Comparison of ENCODE assay signal across 9 mouse cellular contexts in the genomic region with DNA sequence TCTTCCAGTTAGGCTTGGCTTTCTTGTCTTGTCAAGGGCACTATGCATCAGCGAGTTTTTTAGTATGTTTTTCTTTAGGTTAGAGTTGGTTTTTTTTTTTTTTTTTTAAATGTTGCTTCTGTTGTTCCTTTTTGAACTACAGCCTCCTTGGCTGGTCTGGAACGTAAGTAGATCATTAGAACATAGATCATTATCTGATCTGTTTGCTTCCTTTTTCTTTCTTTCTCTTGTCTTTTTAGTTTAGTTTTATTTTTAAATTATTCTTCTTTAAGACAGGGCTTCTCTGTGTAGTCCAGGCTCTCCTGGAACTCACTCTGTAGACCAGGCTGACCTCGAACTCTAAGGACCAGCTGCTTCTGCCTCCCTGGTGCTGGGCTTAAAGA. TPM values are rescaled to one million over a fixed set of nuclear protein-coding genes. Genes with fewer than 3 reads are reported as not detected.
DNase-seq lines count a peak whose midpoint lies in the region; ATAC-seq and TF ChIP-seq lines count a peak whose summit lies in the region.
"Had no signal": no experiment of that assay in that cellular context is flagged by ENCODE, and none has a peak within 500 bp of the region (broad histone marks: within the 10 kb centered on the region; RNA-seq: fewer than 3 reads in every experiment).

No protein-coding gene starts in this region.

- H3K27me3 ChIP-seq in heart, embryonic 12.5 days (replicated peaks), result no peaks in the 10 kb centered on the region
- no peaks in the 10 kb centered on the region; the same call in 1 of the 2 replicates for H3K27me3 ChIP-seq in ES-Bruce4 (ENCODE audit: control insufficient read depth, insufficient read depth, low read length, poor library complexity, severe bottlenecking)
- H3K27me3 ChIP-seq in hindbrain, embryonic 10.5 days (ENCODE audit: insufficient read depth, poor library complexity, severe bottlenecking), result no peaks in the 10 kb centered on the region
- H3K27me3 ChIP-seq in liver, postnatal 0 days (ENCODE audit: insufficient read depth, low read length), result no peaks in the 10 kb centered on the region

- H3K4me1 ChIP-seq in heart, embryonic 12.5 days (replicated peaks), result peaks cover 27% of the 10 kb centered on the region
- no peaks in the 10 kb centered on the region for H3K4me1 ChIP-seq in ES-Bruce4 (ENCODE audit: control insufficient read depth, insufficient read depth, low read length)
- peaks cover 48% of the 10 kb centered on the region for H3K4me1 ChIP-seq in hindbrain, embryonic 10.5 days (replicated peaks)
- peaks cover 20% of the 10 kb centered on the region for H3K4me1 ChIP-seq in liver, postnatal 0 days (ENCODE audit: insufficient read depth)

- no peak overlapping the region for H3K27ac ChIP-seq in heart, embryonic 12.5 days (ENCODE audit: poor library complexity, severe bottlenecking)
- no peak overlapping the region for H3K27ac ChIP-seq in ES-Bruce4 (ENCODE audit: insufficient read depth, low read length)
- peak overlapping the region; percentile 97; the same call in 1 of the 2 replicates for H3K27ac ChIP-seq in hindbrain, embryonic 10.5 days
- H3K27ac ChIP-seq in liver, postnatal 0 days (ENCODE audit: low read depth), result peak overlapping the region; percentile 91; the same call in 1 of the 2 replicates

- peak overlapping the region; percentile 85 for H3K4me2 ChIP-seq in heart, embryonic 12.5 days
- H3K4me2 ChIP-seq in liver, postnatal 0 days (ENCODE audit: low read depth, low read length), result peak overlapping the region; percentile 92

- no peak for ATAC-seq in heart, embryonic 12.5 days (ENCODE audit: insufficient number of reproducible peaks, low FRiP score)
- no peak for ATAC-seq in liver, postnatal 0 days

- TF ChIP-seq EP300 in ES-Bruce4 (IDR thresholded peaks at IDR 0.05; ENCODE audit: insufficient read depth, low read depth, low read length), result no peak
- no peak for TF ChIP-seq EP300 in liver, postnatal 0 days (IDR thresholded peaks at IDR 0.05; ENCODE audit: low read depth)

- TF ChIP-seq POLR2A in ES-Bruce4 (IDR thresholded peaks at IDR 0.05; ENCODE audit: insufficient read depth, low read length), result no peak

- peak overlapping the region; percentile 95 for H3K4me3 ChIP-seq in heart, embryonic 12.5 days
- peak overlapping the region; percentile 54 for H3K4me3 ChIP-seq in ES-Bruce4 (ENCODE audit: low read depth, low read length)
- H3K4me3 ChIP-seq in hindbrain, embryonic 10.5 days, result peak overlapping the region; percentile 97
- H3K4me3 ChIP-seq in liver, postnatal 0 days (ENCODE audit: low read depth, low read length), result peak overlapping the region; percentile 85

- no peak for DNase-seq in heart, postnatal 36 days
- DNase-seq in hindbrain, embryonic 10.5 days (ENCODE audit: low spot score), result no peak
- no peak for DNase-seq in liver, postnatal 0 days
- DNase-seq in gastrocnemius, postnatal 14 days, result no peak
- no peak for DNase-seq in gastrocnemius, postnatal 25 days
- no peak for DNase-seq in kidney, postnatal 10 days
- DNase-seq: thymus, postnatal 36 days had no signal

- H3K9me3 ChIP-seq in heart, embryonic 12.5 days (replicated peaks), result no peaks in the 10 kb centered on the region
- no peaks in the 10 kb centered on the region for H3K9me3 ChIP-seq in ES-Bruce4 (replicated peaks; ENCODE audit: control insufficient read depth, insufficient read depth, low read length, poor library complexity, severe bottlenecking)
- no peaks in the 10 kb centered on the region for H3K9me3 ChIP-seq in hindbrain, embryonic 10.5 days
- H3K9me3 ChIP-seq in liver, postnatal 0 days (ENCODE audit: low read length), result no peaks in the 10 kb centered on the region

- H3K9ac ChIP-seq in heart, embryonic 12.5 days, result no peak overlapping the region
- peak overlapping the region; percentile 89 for H3K9ac ChIP-seq in ES-Bruce4 (ENCODE audit: low read depth, poor library complexity, severe bottlenecking)
- H3K9ac ChIP-seq in liver, postnatal 0 days (replicated peaks), result peak overlapping the region; percentile 86

- 39% methylated on average over 3 of the region's 3 CpGs for WGBS in heart, embryonic 12.5 days
- 55% methylated on average over 3 of the region's 3 CpGs for WGBS in hindbrain, embryonic 10.5 days
- 30% methylated on average over 3 of the region's 3 CpGs for WGBS in liver, postnatal 0 days (ENCODE audit: insufficient replicate concordance)

- peaks cover 2% of the 10 kb centered on the region; the same call in 1 of the 2 replicates for H3K36me3 ChIP-seq in heart, embryonic 12.5 days
- peaks cover 19% of the 10 kb centered on the region for H3K36me3 ChIP-seq in ES-Bruce4 (ENCODE audit: control insufficient read depth, insufficient read depth, low read length, poor library complexity, severe bottlenecking)
- peaks cover 9% of the 10 kb centered on the region for H3K36me3 ChIP-seq in hindbrain, embryonic 10.5 days
- H3K36me3 ChIP-seq in liver, postnatal 0 days (replicated peaks; ENCODE audit: insufficient read depth, low read length), result peaks cover 2% of the 10 kb centered on the region; the same call in 1 of the 2 replicates

- intact Hi-C loops in heart, postnatal 36 days (cut with DNase I), result loop anchor here (5.0 to 10.0 kb wide), 2 partner anchors 60 to 462 kb away; a partner anchor contains a TSS
- intact Hi-C loops in gastrocnemius, postnatal 14 days (cut with DNase I; ENCODE audit: low total_unique reads), result no loop called here

- TF ChIP-seq CTCF in ES-Bruce4 (IDR thresholded peaks at IDR 0.05; ENCODE audit: low read depth, low read length), result no peak
- TF ChIP-seq CTCF in liver, postnatal 0 days (IDR thresholded peaks at IDR 0.05; ENCODE audit: low read depth), result no peak

RNA-seq across cellular contexts. Expression of a gene that starts 1.1 kb away (rescaled TPM):
- polyA plus RNA-seq in heart, embryonic 12.5 days (2016; fragmentation: Nextera tagmentation; extraction: Ambion mirVana), result 31.2 and 31.6 TPM in 2 replicates
- total RNA-seq in heart, postnatal 36 days (2021), result 1 to 10 TPM; 7.3 to 8.5 TPM
- polyA plus RNA-seq in ES-Bruce4 (2011; ENCODE audit: insufficient read depth, insufficient read length, low read depth, missing spikeins), result 42.9 and 44.0 TPM in 2 replicates
- polyA plus RNA-seq in hindbrain, embryonic 10.5 days (2016; fragmentation: Nextera tagmentation; extraction: Ambion mirVana), result 39.6 and 42.6 TPM in 2 replicates
- polyA plus RNA-seq in liver, postnatal 0 days (2015; fragmentation: Nextera tagmentation; extraction: Ambion mirVana), result 24.1 and 24.6 TPM in 2 replicates
- 10 to 100 TPM; 11.4 to 12.8 TPM for total RNA-seq in gastrocnemius, postnatal 14 days (2021)
- total RNA-seq in gastrocnemius, postnatal 25 days (2021), result 1 to 10 TPM; 7.1 to 7.5 TPM

Comparison
In these comparisons a context has a peak if more than half of its experiments do, and no peak if none do; other contexts are left out.
1. H3K27ac ChIP-seq: peak in hindbrain, embryonic 10.5 days (single experiment) and liver, postnatal 0 days (single experiment); none in heart, embryonic 12.5 days (single experiment) and ES-Bruce4 (single experiment).
2. Peak in every context shown above with its lines, with median percentiles within 50 percentile points of each other: H3K4me3 ChIP-seq.